Comparison of ENCODE assay signal across 8 mouse cellular contexts in genomic region chr15:77156525-77156924, GRCm38 (mm10).
DNase-seq lines count a peak whose midpoint lies in the region; ATAC-seq lines count a peak whose summit lies in the region.

No protein-coding gene starts in this region.

- H3K9me3 ChIP-seq in heart, embryonic 16.5 days (replicated peaks; ENCODE audit: control insufficient read depth, low read length): no peaks in the 10 kb centered on the region

- H3K36me3 ChIP-seq in heart, embryonic 16.5 days (ENCODE audit: control insufficient read depth, insufficient read depth): no peaks in the 10 kb centered on the region

- peaks cover 40% of the 10 kb centered on the region for H3K4me1 ChIP-seq in heart, embryonic 16.5 days (ENCODE audit: control insufficient read depth, insufficient read depth, low read length)

- no peak overlapping the region for H3K4me3 ChIP-seq in heart, embryonic 16.5 days (ENCODE audit: low read length)

- no peak overlapping the region; the same call in 1 of the 2 replicates for H3K9ac ChIP-seq in heart, embryonic 16.5 days (ENCODE audit: low read length)

- WGBS in heart, embryonic 16.5 days: 15% methylated on average over 3 of the region's 3 CpGs

- H3K4me2 ChIP-seq in heart, embryonic 16.5 days (ENCODE audit: low read depth, low read length): no peak overlapping the region; the same call in 1 of the 2 replicates

- DNase-seq in adrenal gland, postnatal 14 days: peak; percentile 35
- no peak for DNase-seq in adrenal gland, adult 8-10 months
- DNase-seq in right cerebral cortex, postnatal 14 days: peak; percentile 65
- no peak for DNase-seq in right cerebral cortex, postnatal 36 days (ENCODE audit: low spot score in 2 of 2)
- DNase-seq in lung, adult 18-20 months: peak; percentile 62 to 69
- DNase-seq in testis, postnatal 10 days (ENCODE audit: low spot score): peak; percentile 72
- DNase-seq in left cerebral cortex, adult 11 months (ENCODE audit: low spot score): no peak

- no peak for ATAC-seq in heart, embryonic 16.5 days (replicated peaks; ENCODE audit: extremely low read depth, insufficient read depth, low FRiP score)

- H3K27me3 ChIP-seq in heart, embryonic 16.5 days (ENCODE audit: control insufficient read depth, insufficient read depth, low read length): no peaks in the 10 kb centered on the region

- H3K27ac ChIP-seq in heart, embryonic 16.5 days (ENCODE audit: low read length): peak overlapping the region; percentile 58

Comparison
In these comparisons a context has a peak if more than half of its experiments do, and no peak if none do; other contexts are left out.
1. DNase-seq: peak in adrenal gland, postnatal 14 days (single experiment), right cerebral cortex, postnatal 14 days (single experiment), lung, adult 18-20 months (2 of 2) and testis, postnatal 10 days (single experiment); none in adrenal gland, adult 8-10 months (single experiment), right cerebral cortex, postnatal 36 days (0 of 2) and left cerebral cortex, adult 11 months (single experiment).